Mouse (Mus musculus): ENCODE measurements around the gene Tlcd1. TPM values are rescaled to one million over a fixed set of nuclear protein-coding genes. Genes with fewer than 3 reads are reported as not detected.

Gene Tlcd1
- polyA plus RNA-seq (2015; fragmentation: Nextera tagmentation; extraction: Ambion mirVana): 43.8 and 59.8 TPM in 2 replicates

GRCm38 (mm10) chr11:78176402-78176862, at the start of gene Tlcd1, which contains the start of gene Nek8:
TSS of gene Tlcd1 (plus strand) at chr11:78176711.
TSS of gene Nek8 (minus strand) at chr11:78176675.

DNA sequence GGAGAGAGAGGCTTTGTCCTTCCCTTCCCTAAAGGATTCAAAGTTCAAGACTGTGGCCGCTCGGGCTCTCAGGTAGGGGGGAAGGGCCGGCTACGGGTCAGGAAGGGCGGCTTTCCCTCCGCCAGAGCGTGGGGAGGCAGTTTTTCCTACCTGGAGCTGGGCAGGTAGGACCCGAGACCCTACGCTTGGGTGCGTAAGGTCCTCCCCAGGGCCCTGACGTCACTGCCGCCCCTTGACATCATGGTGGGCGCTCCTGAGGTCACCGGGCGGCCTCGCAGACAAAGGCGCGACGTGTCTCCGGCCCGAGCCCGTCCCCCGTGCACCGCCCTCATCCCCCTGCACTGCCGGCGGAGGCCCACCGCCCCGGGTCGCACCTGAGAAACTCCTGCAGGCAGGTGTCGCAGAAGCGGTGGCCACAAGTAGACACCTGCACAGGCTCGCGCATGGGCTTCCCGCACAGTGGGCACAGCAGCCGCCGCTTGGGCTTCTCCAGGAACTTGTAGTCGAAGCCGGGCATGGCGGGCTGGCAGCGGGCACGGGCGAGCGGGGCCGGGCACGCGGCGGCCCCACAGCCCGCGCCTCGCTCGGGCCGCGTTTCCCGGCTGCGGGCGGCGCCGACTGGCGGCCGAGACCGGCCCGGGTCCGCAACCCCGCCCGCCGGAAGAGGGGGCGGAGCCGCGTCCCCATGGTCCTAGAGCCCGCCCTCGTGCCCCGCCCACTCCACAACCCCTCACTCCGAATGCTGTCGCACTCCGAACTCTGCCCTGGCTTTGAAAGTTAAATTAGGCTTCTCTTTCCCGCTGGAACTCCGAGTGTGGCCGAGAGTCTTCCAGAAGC, 11.4 kb upstream of the Tlcd1 start, which contains the start of gene Traf4:
Traf4 (minus strand) TSS at position 666 of the 837 bp plus-strand sequence.

GRCm38 (mm10) chr11:78182961-78183844, 6.7 kb downstream of the Tlcd1 start, which contains the start of gene Rpl23a:
TSS of gene Rpl23a (minus strand) at chr11:78183584.

GRCm38 (mm10) chr11:78188331-78189233, 12.1 kb downstream of the Tlcd1 start, which contains the start of gene Rab34:
TSS of gene Rab34 (plus strand) at chr11:78188430.

GRCm38 (mm10) chr11:78193113-78193512, 16.6 kb downstream of the Tlcd1 start, which contains the start of gene Proca1:
TSS of gene Proca1 (plus strand) at chr11:78193392.

Small RNA genes lying within 50 kb of the gene (microRNA-seq; reads per million reads assigned to microRNA genes)
- not detected for gene Mir7653 (ENCODE audit: borderline replicate concordance, insufficient number of aligned reads)

Other genes with a start within 250 kb of the Tlcd1 start
- gene Sez6, start 245.9 kb upstream of the Tlcd1 start, polyA plus RNA-seq (2015; fragmentation: Nextera tagmentation; extraction: Ambion mirVana): 1.5 and 1.8 TPM in 2 replicates
- gene Phf12, start 194.0 kb upstream of the Tlcd1 start, polyA plus RNA-seq (2015; fragmentation: Nextera tagmentation; extraction: Ambion mirVana): 9.1 and 13.1 TPM in 2 replicates
- 13.1 and 22.1 TPM in 2 replicates for gene Dhrs13, start 144.4 kb upstream of the Tlcd1 start, polyA plus RNA-seq (2015; fragmentation: Nextera tagmentation; extraction: Ambion mirVana)
- gene Flot2, start 138.8 kb upstream of the Tlcd1 start, polyA plus RNA-seq (2015; fragmentation: Nextera tagmentation; extraction: Ambion mirVana): 73.4 and 83.2 TPM in 2 replicates
- gene Eral1, start 96.3 kb upstream of the Tlcd1 start, polyA plus RNA-seq (2015; fragmentation: Nextera tagmentation; extraction: Ambion mirVana): 18.5 and 31.0 TPM in 2 replicates
- gene Fam222b, start 82.1 kb upstream of the Tlcd1 start, polyA plus RNA-seq (2015; fragmentation: Nextera tagmentation; extraction: Ambion mirVana): 7.7 and 11.3 TPM in 2 replicates
- gene Traf4, start 11.1 kb upstream of the Tlcd1 start, polyA plus RNA-seq (2015; fragmentation: Nextera tagmentation; extraction: Ambion mirVana): 26.5 and 29.7 TPM in 2 replicates
- 12.4 and 15.0 TPM in 2 replicates for gene Nek8, start within 50 bp of the Tlcd1 start, polyA plus RNA-seq (2015; fragmentation: Nextera tagmentation; extraction: Ambion mirVana)
- gene Rpl23a, start 6.9 kb downstream of the Tlcd1 start, polyA plus RNA-seq (2015; fragmentation: Nextera tagmentation; extraction: Ambion mirVana): 1,480 and 1,753 TPM in 2 replicates
- 133 and 149 TPM in 2 replicates for gene Rab34, start 11.7 kb downstream of the Tlcd1 start, polyA plus RNA-seq (2015; fragmentation: Nextera tagmentation; extraction: Ambion mirVana)
- gene Proca1, start 16.7 kb downstream of the Tlcd1 start, polyA plus RNA-seq (2015; fragmentation: Nextera tagmentation; extraction: Ambion mirVana): 6.5 and 7.8 TPM in 2 replicates
- 161 and 193 TPM in 2 replicates for gene Sdf2, start 69.0 kb downstream of the Tlcd1 start, polyA plus RNA-seq (2015; fragmentation: Nextera tagmentation; extraction: Ambion mirVana)
- 12.5 and 14.4 TPM in 2 replicates for gene Supt6, start 69.3 kb downstream of the Tlcd1 start, polyA plus RNA-seq (2015; fragmentation: Nextera tagmentation; extraction: Ambion mirVana)
- gene 2610507B11Rik, start 85.0 kb downstream of the Tlcd1 start, polyA plus RNA-seq (2015; fragmentation: Nextera tagmentation; extraction: Ambion mirVana): 39.8 and 70.6 TPM in 2 replicates
- 0.21 TPM in 1 of 2 replicates, not detected in the other for gene BC030499, start 114.1 kb downstream of the Tlcd1 start, polyA plus RNA-seq (2015; fragmentation: Nextera tagmentation; extraction: Ambion mirVana)
- gene Spag5, start 124.8 kb downstream of the Tlcd1 start, polyA plus RNA-seq (2015; fragmentation: Nextera tagmentation; extraction: Ambion mirVana): 6.4 and 8.2 TPM in 2 replicates
- gene Aldoc, start 146.3 kb downstream of the Tlcd1 start, polyA plus RNA-seq (2015; fragmentation: Nextera tagmentation; extraction: Ambion mirVana): 13.7 and 19.6 TPM in 2 replicates
- 50.8 and 80.0 TPM in 2 replicates for gene Pigs, start 151.7 kb downstream of the Tlcd1 start, polyA plus RNA-seq (2015; fragmentation: Nextera tagmentation; extraction: Ambion mirVana)
- 82.0 and 100 TPM in 2 replicates for gene Unc119, start 166.8 kb downstream of the Tlcd1 start, polyA plus RNA-seq (2015; fragmentation: Nextera tagmentation; extraction: Ambion mirVana)
- 0.06 TPM in 1 of 2 replicates, not detected in the other for gene Foxn1, start 209.8 kb downstream of the Tlcd1 start, polyA plus RNA-seq (2015; fragmentation: Nextera tagmentation; extraction: Ambion mirVana)
- 0.11 and 0.21 TPM in 2 replicates for gene Slc13a2, start 245.5 kb downstream of the Tlcd1 start, polyA plus RNA-seq (2015; fragmentation: Nextera tagmentation; extraction: Ambion mirVana)